Mouse (Mus musculus) olfactory bulb, adult 2 months (tissue): ENCODE measurements around the gene Gramd4.

Source experiments
- CTCF ChIP-seq: fragments of 200-500 bp; IDR thresholded peaks from 2 replicates; pipeline ENCODE4 v1.5.1; 2012; ENCODE audit warnings: low read depth, mild to moderate bottlenecking, low read length, moderate library complexity; ENCODE audit not compliant: insufficient read depth
- POLR2A ChIP-seq: fragments of 200-500 bp; IDR thresholded peaks from 2 replicates; pipeline ENCODE4 v1.6.1; 2012; ENCODE audit warnings: mild to moderate bottlenecking, low read depth, low read length, moderate library complexity; ENCODE audit not compliant: insufficient read depth

- TF ChIP-seq CTCF (no peak), POLR2A (no peak)
These were observed 15.1 kb upstream of the Gramd4 start for GRCm38 (mm10) chr15:86042364-86042763.
